Mouse (Mus musculus) WW6 (cell line): ENCODE results near the gene Plcb4.
"Not testable (repeated sequence)": the region's sequence is repeated elsewhere in the genome, so short reads cannot be mapped to it uniquely, and the experiment has no call there.

Experiments
- DNase-seq: peaks from one replicate; pipeline ENCODE4 v3.0.0-alpha.2; 2013; ENCODE audit warnings: low read depth, low spot score

Gene Plcb4

GRCm38 (mm10) chr2:135888767-135889166 is 230.0 kb downstream of the Plcb4 start:
- no peak for DNase-seq

- no peak for DNase-seq
Observed at GRCm38 (mm10) chr2:135890083-135890482, 231.3 kb downstream of the Plcb4 start.

- no peak for DNase-seq
Observed at GRCm38 (mm10) chr2:135891097-135891496, 232.3 kb downstream of the Plcb4 start.

GRCm38 (mm10) chr2:135891686-135892085 is 232.9 kb downstream of the Plcb4 start:
- no peak for DNase-seq

GRCm38 (mm10) chr2:135894582-135894981 is 235.8 kb downstream of the Plcb4 start:
- no peak for DNase-seq

- no peak for DNase-seq
Observed at GRCm38 (mm10) chr2:135898025-135898424, 239.2 kb downstream of the Plcb4 start.

GRCm38 (mm10) chr2:135899931-135900330 is 241.1 kb downstream of the Plcb4 start:
- not testable (repeated sequence) for DNase-seq

GRCm38 (mm10) chr2:135901015-135901414 is 242.2 kb downstream of the Plcb4 start:
- DNase-seq = no peak

- no peak for DNase-seq
Observed at GRCm38 (mm10) chr2:135904262-135904661, 245.5 kb downstream of the Plcb4 start.

GRCm38 (mm10) chr2:135904791-135905190 is 246.0 kb downstream of the Plcb4 start:
- no peak for DNase-seq

GRCm38 (mm10) chr2:135914343-135915261 is 255.8 kb downstream of the Plcb4 start:
- no peak for DNase-seq

- DNase-seq = no peak
Observed at GRCm38 (mm10) chr2:135915928-135916327, 257.1 kb downstream of the Plcb4 start.

GRCm38 (mm10) chr2:135917000-135917399 is 258.2 kb downstream of the Plcb4 start:
- no peak for DNase-seq

- DNase-seq = no peak
Observed at GRCm38 (mm10) chr2:135918116-135918515, 259.3 kb downstream of the Plcb4 start.

- no peak for DNase-seq
Observed at GRCm38 (mm10) chr2:135919641-135920040, 260.8 kb downstream of the Plcb4 start.

GRCm38 (mm10) chr2:135926660-135927343 is 268.0 kb downstream of the Plcb4 start:
- DNase-seq = no peak

GRCm38 (mm10) chr2:135929021-135929720 is 270.4 kb downstream of the Plcb4 start:
- no peak for DNase-seq

- no peak for DNase-seq
Observed at GRCm38 (mm10) chr2:135930696-135931095, 271.9 kb downstream of the Plcb4 start.

GRCm38 (mm10) chr2:135932569-135932968 is 273.8 kb downstream of the Plcb4 start:
- no peak for DNase-seq

GRCm38 (mm10) chr2:135936376-135936775 is 277.6 kb downstream of the Plcb4 start:
- no peak for DNase-seq

- DNase-seq = no peak
Observed at GRCm38 (mm10) chr2:135937646-135938045, 278.8 kb downstream of the Plcb4 start.

- no peak for DNase-seq
Observed at GRCm38 (mm10) chr2:135939933-135940332, 281.1 kb downstream of the Plcb4 start.
